Mouse (Mus musculus) megakaryocyte, embryonic 14.5 days (primary cell): ENCODE measurements around the gene Ctnnbl1. TPM values are rescaled to one million over a fixed set of nuclear protein-coding genes. Genes with fewer than 3 reads are reported as not detected.

Experiments
- H3K27me3 ChIP-seq: replicated peaks from 2 replicates; pipeline ENCODE3; 2012; ENCODE audit warnings: inconsistent platforms
- H3K36me3 ChIP-seq: replicated peaks from 2 replicates; pipeline ENCODE3; 2012; ENCODE audit warnings: low read length, inconsistent platforms, mixed read lengths
- H3K4me1 ChIP-seq: 2 replicates; pipeline ENCODE4 v1.6.1; 2012; ENCODE audit warnings: inconsistent platforms
- H3K4me3 ChIP-seq: replicated peaks from 2 replicates; pipeline ENCODE3; 2012; ENCODE audit warnings: moderate library complexity, mild to moderate bottlenecking, inconsistent platforms
- H3K9me3 ChIP-seq: 2 replicates; pipeline ENCODE4 v1.6.1; 2012; ENCODE audit warnings: inconsistent platforms
- FLI1 ChIP-seq: IDR thresholded peaks from 2 replicates; pipeline ENCODE4 v1.6.1; 2012; ENCODE audit warnings: low read length, inconsistent platforms, mixed read lengths
- GATA1 ChIP-seq: IDR thresholded peaks from 3 replicates; pipeline ENCODE4 v1.6.1; 2012; ENCODE audit warnings: mixed read lengths, low read length, inconsistent platforms, borderline replicate concordance
- polyA plus RNA-seq: library from polyadenylated mRNA; stranded (reverse); fragments of >175 nt; gene quantifications from 2 replicates; pipeline ENCODE4 v1.2.3, GENCODE M21; 2012; ENCODE audit warnings: low replicate concordance; ENCODE audit not compliant: insufficient read depth

The Ctnnbl1 gene
- polyA plus RNA-seq, 1 experiment, result 11.9 TPM

- TF ChIP-seq FLI1, result no peak
- no peak for TF ChIP-seq GATA1
- H3K27me3 ChIP-seq, result peaks cover 91% of the 10 kb centered on the region
- no peaks in the 10 kb centered on the region for H3K4me1 ChIP-seq
- H3K36me3 ChIP-seq, result no peaks in the 10 kb centered on the region
- H3K4me3 ChIP-seq, result no peak overlapping the region
- H3K9me3 ChIP-seq, result no peaks in the 10 kb centered on the region
Measured at GRCm38 (mm10) chr2:157923406-157923805, 186.2 kb downstream of the Ctnnbl1 start.

GRCm38 (mm10) chr2:157924504-157924903 is 187.3 kb downstream of the Ctnnbl1 start:
- H3K36me3 ChIP-seq, result no peaks in the 10 kb centered on the region
- TF ChIP-seq FLI1 (no peak), GATA1 (no peak)
- no peak overlapping the region for H3K4me3 ChIP-seq
- H3K27me3 ChIP-seq, result peaks cover 89% of the 10 kb centered on the region
- H3K4me1 ChIP-seq, result no peaks in the 10 kb centered on the region
- H3K9me3 ChIP-seq, result no peaks in the 10 kb centered on the region

GRCm38 (mm10) chr2:157926502-157926901 is 189.3 kb downstream of the Ctnnbl1 start:
- Histone ChIP-seq H3K36me3 (no peaks in the 10 kb centered on the region), H3K4me3 (no peak overlapping the region), H3K4me1 (no peaks in the 10 kb centered on the region), H3K9me3 (no peaks in the 10 kb centered on the region), H3K27me3 (peaks cover 92% of the 10 kb centered on the region)
- no peak for TF ChIP-seq FLI1
- TF ChIP-seq GATA1, result no peak

- Histone ChIP-seq H3K4me1 (no peaks in the 10 kb centered on the region), H3K9me3 (no peaks in the 10 kb centered on the region), H3K36me3 (no peaks in the 10 kb centered on the region), H3K27me3 (peaks cover 91% of the 10 kb centered on the region), H3K4me3 (no peak overlapping the region)
- TF ChIP-seq GATA1, result no peak
- TF ChIP-seq FLI1, result no peak
Measured at GRCm38 (mm10) chr2:157926927-157927326, 189.7 kb downstream of the Ctnnbl1 start.

GRCm38 (mm10) chr2:157927397-157927796 is 190.2 kb downstream of the Ctnnbl1 start:
- Histone ChIP-seq H3K4me1 (no peaks in the 10 kb centered on the region), H3K4me3 (no peak overlapping the region), H3K9me3 (no peaks in the 10 kb centered on the region), H3K36me3 (no peaks in the 10 kb centered on the region), H3K27me3 (peaks cover 91% of the 10 kb centered on the region)
- TF ChIP-seq FLI1 (no peak), GATA1 (no peak)

- Histone ChIP-seq H3K4me3 (no peak overlapping the region), H3K9me3 (no peaks in the 10 kb centered on the region), H3K4me1 (no peaks in the 10 kb centered on the region), H3K36me3 (no peaks in the 10 kb centered on the region), H3K27me3 (peaks cover 90% of the 10 kb centered on the region)
- no peak for TF ChIP-seq FLI1
- TF ChIP-seq GATA1, result no peak
Measured at GRCm38 (mm10) chr2:157927815-157928214, 190.6 kb downstream of the Ctnnbl1 start.

GRCm38 (mm10) chr2:157932655-157933054 is 195.5 kb downstream of the Ctnnbl1 start:
- H3K27me3 ChIP-seq, result peaks cover 73% of the 10 kb centered on the region
- no peak for TF ChIP-seq FLI1
- TF ChIP-seq GATA1, result no peak
- peaks cover 6% of the 10 kb centered on the region; the same call in 1 of the 2 replicates for H3K9me3 ChIP-seq
- H3K4me3 ChIP-seq, result no peak overlapping the region
- H3K36me3 ChIP-seq, result no peaks in the 10 kb centered on the region
- H3K4me1 ChIP-seq, result no peaks in the 10 kb centered on the region; the same call in 1 of the 2 replicates

- Histone ChIP-seq H3K4me3 (no peak overlapping the region), H3K27me3 (peaks cover 76% of the 10 kb centered on the region), H3K4me1 (no peaks in the 10 kb centered on the region; the same call in 1 of the 2 replicates), H3K36me3 (no peaks in the 10 kb centered on the region), H3K9me3 (peaks cover 6% of the 10 kb centered on the region; the same call in 1 of the 2 replicates)
- TF ChIP-seq FLI1 (no peak), GATA1 (no peak)
Measured at GRCm38 (mm10) chr2:157935444-157936171, 198.4 kb downstream of the Ctnnbl1 start.

GRCm38 (mm10) chr2:157936676-157937075 is 199.5 kb downstream of the Ctnnbl1 start:
- H3K27me3 ChIP-seq, result peaks cover 76% of the 10 kb centered on the region
- TF ChIP-seq GATA1 (no peak), FLI1 (no peak)
- no peaks in the 10 kb centered on the region for H3K36me3 ChIP-seq
- H3K4me1 ChIP-seq, result peaks cover 6% of the 10 kb centered on the region; the same call in 1 of the 2 replicates
- peaks cover 6% of the 10 kb centered on the region; the same call in 1 of the 2 replicates for H3K9me3 ChIP-seq
- H3K4me3 ChIP-seq, result no peak overlapping the region

GRCm38 (mm10) chr2:157940586-157941185 is 203.5 kb downstream of the Ctnnbl1 start:
- H3K27me3 ChIP-seq, result peaks cover 86% of the 10 kb centered on the region

More at GRCm38 (mm10) chr2:157940586-157941185, 203.5 kb downstream of the Ctnnbl1 start:
- Histone ChIP-seq H3K9me3 (peaks cover 11% of the 10 kb centered on the region), H3K4me3 (no peak overlapping the region), H3K36me3 (no peaks in the 10 kb centered on the region), H3K4me1 (peaks cover 16% of the 10 kb centered on the region)
- TF ChIP-seq FLI1 (no peak), GATA1 (no peak)

Other genes with a start within 250 kb of the Ctnnbl1 start
- not detected in 2 replicates for gene Nnat, start 177.3 kb upstream of the Ctnnbl1 start, polyA plus RNA-seq
- 24.7 and 88.6 TPM in 2 replicates for gene Blcap, start 166.1 kb upstream of the Ctnnbl1 start, polyA plus RNA-seq
- gene Vstm2l, start 177.3 kb downstream of the Ctnnbl1 start, polyA plus RNA-seq, result not detected in 2 replicates